Mouse (Mus musculus) cortical plate, adult 2 months (tissue): ENCODE data around the gene Nap1l4.

Source experiments
- CTCF ChIP-seq: fragments of 200-500 bp; IDR thresholded peaks from 2 replicates; pipeline ENCODE4 v1.5.1; 2011; ENCODE audit warnings: mild to moderate bottlenecking, control low read depth, low read length; ENCODE audit not compliant: insufficient read depth; ENCODE audit errors: extremely low read depth
- POLR2A ChIP-seq: fragments of 200-500 bp; IDR thresholded peaks from 2 replicates; pipeline ENCODE4 v1.6.1; 2011; ENCODE audit warnings: mild to moderate bottlenecking, low read length, control low read depth; ENCODE audit not compliant: insufficient read depth; ENCODE audit errors: extremely low read depth

GRCm38 (mm10) chr7:143549588-143550220 lies 798 bp upstream of the Nap1l4 start:
- TF ChIP-seq POLR2A (no peak), CTCF (no peak)
